Mouse (Mus musculus) T-helper 17 cell (primary cell): ENCODE data around the gene Frmd5.

Experiments
- in situ Hi-C, 2 experiments: fragments of 300-600 bp; cut with MboI, MseI; formaldehyde crosslinking; loops; 1 replicate in 1 of 2; 2 replicates in 1 of 2; pipeline ENCODE4 v1.15.1; 2025; ENCODE audit warnings: high pct_unique_total_duplicates in 2 of 2

The Frmd5 gene

DNA sequence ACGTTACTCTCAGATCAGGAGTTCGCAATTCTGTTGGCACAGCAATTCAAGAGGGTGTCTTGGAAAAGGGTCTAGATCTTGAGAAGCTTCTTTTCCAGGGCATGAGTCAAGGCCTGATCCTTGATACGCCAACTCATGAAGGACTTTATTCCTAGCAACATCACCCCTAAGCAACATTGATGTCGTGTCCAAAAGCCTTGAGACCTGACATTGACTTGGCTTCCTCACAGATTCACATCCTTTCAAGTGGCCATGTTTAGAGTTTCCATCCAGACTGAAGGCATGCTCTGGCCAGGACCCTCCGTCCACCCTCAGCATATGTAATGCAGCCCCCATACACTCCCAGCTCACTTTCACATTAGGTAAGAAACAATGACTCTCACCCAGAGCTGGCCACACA, 45.0 kb downstream of the Frmd5 start:
- in situ Hi-C loops: no loop called here

DNA sequence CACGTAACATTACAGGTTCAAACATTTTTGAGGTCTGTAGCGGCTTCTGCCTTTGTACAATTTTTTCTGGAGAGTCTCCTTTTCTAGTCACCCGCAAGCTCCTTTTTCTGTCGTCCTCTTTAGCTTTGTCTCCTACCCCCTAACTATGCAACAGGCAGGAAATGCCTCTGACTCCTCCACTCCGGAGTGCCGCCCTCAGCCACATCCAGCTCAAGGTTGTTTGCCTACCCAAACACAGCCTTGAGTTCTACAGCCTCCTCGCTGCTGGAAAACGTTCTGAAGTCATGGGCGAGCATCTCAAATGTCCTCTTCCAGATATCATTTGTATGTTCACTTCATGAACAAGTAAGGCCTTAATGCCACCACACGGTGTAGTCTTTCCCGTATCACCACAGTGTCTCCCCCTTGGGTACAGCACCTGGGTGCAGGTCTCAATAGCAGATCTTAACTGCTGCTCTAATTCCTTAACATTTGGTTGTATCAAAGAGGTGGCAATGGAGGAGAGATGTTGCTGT, 45.5 kb downstream of the Frmd5 start:
- in situ Hi-C loops: no loop called here

GRCm38 (mm10) chr2:121760646-121761045, 46.2 kb downstream of the Frmd5 start:
- in situ Hi-C loops: no loop called here

DNA sequence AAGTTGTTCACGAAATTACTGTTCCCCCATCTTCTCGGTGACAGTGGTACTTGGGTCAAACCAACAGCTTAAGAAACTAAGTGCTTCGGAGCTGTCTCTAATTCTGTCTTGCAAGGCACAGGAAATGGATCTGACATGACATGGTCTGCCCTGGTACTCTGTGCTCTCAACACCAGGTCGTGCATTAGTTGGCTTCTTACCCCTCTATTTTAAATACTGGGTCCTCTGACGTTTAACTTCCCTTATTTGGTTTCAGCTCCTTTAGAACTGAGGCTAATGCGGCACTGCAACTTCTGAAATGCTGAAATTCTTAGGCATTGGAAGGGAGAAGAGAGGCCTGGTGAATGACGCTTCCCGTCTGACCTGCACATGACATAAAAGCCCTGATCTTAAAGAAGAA, 48.6 kb downstream of the Frmd5 start:
- in situ Hi-C loops: no loop called here

- in situ Hi-C loops: no loop called here
These were observed 50.6 kb downstream of the Frmd5 start for GRCm38 (mm10) chr2:121756336-121756735.

DNA sequence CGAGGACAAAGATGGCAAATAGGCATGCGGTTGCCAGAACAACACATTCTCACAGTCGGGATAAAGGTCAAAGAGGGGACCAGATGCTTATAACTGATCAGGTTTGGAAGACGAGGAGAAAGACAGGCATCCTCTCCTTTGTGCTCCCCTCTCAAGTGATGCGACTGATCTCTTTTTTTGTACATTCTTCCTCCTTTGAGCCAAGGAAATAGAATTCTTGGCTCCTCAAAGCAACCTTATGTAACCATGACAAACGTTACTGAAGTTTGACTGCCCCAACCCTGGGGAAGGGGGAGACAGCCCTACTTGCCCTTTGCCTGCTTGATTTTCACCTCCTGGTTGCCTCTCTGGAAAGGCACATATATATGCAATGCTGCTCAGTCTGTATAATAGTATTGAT, 51.8 kb downstream of the Frmd5 start:
- in situ Hi-C loops: no loop called here

GRCm38 (mm10) chr2:121750121-121750520, 56.8 kb downstream of the Frmd5 start:
- in situ Hi-C loops: no loop called here

- in situ Hi-C loops: loop anchor here in 1 of 2 experiments (10.0 kb wide), 1 partner anchor 1384 kb away; no protein-coding TSS in a partner anchor
These were observed 65.7 kb downstream of the Frmd5 start for GRCm38 (mm10) chr2:121741151-121741550.

GRCm38 (mm10) chr2:121739410-121739809, 67.5 kb downstream of the Frmd5 start:
- in situ Hi-C loops: no loop called here

GRCm38 (mm10) chr2:121733426-121733825, 73.5 kb downstream of the Frmd5 start:
- in situ Hi-C loops: no loop called here

- in situ Hi-C loops: no loop called here
These were observed 76.4 kb downstream of the Frmd5 start for GRCm38 (mm10) chr2:121730486-121730885.

DNA sequence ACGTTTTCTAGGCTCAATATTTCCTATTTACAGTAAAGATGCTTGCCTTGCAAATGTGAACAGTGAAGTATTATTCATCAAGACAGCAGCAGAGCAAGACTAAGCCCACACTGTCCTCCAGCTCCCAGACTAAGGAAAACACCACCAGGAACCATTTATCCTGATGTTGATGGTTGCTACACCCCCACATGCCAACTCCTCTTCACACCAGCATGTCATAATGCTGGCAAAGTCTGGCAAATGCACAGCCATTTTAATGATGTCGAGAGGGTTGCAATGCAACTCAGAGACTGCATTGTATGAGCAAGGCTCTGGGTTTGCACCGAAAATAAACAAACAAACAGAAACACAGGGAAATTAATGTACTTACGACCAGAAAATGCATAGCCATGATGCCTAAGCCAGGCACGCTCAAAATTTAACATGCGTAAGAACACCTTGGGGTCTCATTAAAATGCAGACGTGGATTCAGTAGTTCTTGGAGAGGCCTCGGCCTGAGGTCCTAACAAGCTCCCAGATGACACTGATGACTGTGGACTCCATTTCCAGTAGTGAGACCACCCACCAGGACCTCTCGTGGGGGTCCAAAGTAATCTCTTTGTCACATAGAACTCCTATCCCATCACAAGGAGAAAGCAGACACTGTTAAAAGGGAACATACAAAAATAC, 77.8 kb downstream of the Frmd5 start:
- in situ Hi-C loops: no loop called here

- in situ Hi-C loops: no loop called here
These were observed 82.0 kb downstream of the Frmd5 start for GRCm38 (mm10) chr2:121724866-121725265.

GRCm38 (mm10) chr2:121723796-121724195, 83.1 kb downstream of the Frmd5 start:
- in situ Hi-C loops: no loop called here

DNA sequence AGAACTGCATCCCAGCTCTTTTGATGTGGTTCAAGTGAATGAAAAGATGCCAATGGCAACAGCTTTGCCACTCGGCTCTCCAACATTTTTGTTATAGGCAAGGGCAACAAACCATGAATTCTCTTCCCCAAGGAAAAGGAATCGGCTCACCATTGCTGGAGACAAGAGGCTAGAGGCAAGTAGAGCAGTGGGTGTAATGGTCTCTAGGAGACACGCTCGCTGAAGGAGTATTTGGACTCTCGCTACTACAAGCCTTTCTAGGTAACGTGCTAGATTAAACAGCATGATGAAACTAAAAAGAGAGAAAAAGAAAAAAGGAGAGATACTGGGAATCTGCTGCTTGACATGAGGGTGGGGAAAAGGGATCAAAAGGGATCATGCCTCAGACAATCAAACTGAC, 87.9 kb downstream of the Frmd5 start:
- in situ Hi-C loops: loop anchor here in 1 of 2 experiments (10.0 kb wide), 1 partner anchor 424 kb away; no protein-coding TSS in a partner anchor

- in situ Hi-C loops: loop anchor here in 1 of 2 experiments (10.0 kb wide), 1 partner anchor 422 kb away; no protein-coding TSS in a partner anchor
These were observed 89.8 kb downstream of the Frmd5 start for GRCm38 (mm10) chr2:121717133-121717532.

DNA sequence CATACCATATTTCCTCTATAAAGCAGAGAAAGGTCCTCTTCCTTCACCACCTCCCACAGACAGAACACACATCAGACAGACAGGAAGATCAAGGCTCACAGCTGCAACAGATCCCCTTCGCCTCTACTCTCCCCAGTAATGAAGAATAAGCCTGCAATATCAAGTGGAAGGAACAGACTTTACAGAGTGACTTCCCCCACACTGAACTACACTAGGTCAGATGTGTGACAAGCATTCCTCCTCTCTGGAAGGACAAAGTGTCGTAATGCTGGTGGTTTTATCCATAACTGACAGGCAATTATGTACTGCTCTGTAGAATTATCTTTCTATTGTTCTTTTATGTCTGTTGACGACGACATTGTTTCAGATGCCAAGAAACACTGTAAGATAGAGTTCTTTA, 93.3 kb downstream of the Frmd5 start:
- in situ Hi-C loops: loop anchor here in 1 of 2 experiments (10.0 kb wide), 1 partner anchor 419 kb away; no protein-coding TSS in a partner anchor

DNA sequence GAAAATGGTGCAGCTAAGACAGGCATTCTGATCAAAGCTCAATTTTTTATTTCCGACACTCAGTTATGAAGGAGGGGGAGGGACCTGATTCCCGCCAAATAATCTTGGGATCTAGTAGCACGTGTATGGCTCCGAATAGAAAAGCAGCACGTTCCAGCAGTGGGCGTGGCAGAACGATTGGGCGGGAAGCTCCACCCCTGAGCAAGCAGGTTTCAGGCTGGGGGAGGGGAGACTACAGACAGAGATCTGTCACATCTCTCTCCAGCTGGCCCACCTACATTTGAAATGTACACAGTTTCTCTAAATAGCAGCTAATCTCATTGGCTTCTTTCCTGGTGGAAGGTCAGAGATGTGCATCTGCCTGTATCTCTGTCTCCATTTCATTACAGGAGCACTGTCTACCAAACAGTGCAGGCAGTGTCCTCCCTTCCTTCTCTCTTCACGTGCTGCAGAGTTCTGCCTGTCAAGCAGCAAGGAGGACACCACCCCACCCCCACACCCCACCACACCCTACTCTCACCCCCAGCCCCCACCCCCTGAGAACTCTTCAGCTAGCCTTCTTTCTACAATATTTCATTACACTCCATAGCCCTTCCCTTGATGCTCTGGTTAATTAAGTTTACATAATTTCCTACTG, 95.0 kb downstream of the Frmd5 start:
- in situ Hi-C loops: loop anchor here in 1 of 2 experiments (10.0 kb wide), 1 partner anchor 417 kb away; no protein-coding TSS in a partner anchor

GRCm38 (mm10) chr2:121709096-121709495, 97.8 kb downstream of the Frmd5 start:
- in situ Hi-C loops: loop anchor here in 1 of 2 experiments (10.0 kb wide), 1 partner anchor 1244 kb away; no protein-coding TSS in a partner anchor

DNA sequence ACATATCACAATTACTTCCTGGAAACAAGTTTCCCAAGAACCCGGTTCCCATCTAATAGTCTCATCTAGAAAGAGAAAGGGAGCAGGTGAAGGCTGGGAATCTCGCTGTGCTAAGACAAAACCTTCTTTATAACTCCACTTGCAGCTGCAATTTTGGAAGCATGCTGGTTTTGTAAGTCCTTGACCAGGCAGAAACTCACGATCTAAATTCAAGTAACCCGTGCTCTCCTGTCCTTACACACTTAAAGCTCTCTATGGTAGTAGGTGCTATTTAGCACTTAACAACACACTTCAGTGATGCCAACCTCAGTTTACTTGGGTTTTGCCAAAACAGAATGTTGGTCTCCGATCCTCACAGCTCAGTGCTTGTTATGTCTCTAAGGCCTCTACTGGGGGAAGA, 99.4 kb downstream of the Frmd5 start:
- in situ Hi-C loops: loop anchor here in 1 of 2 experiments (10.0 kb wide), 1 partner anchor 1243 kb away; no protein-coding TSS in a partner anchor

GRCm38 (mm10) chr2:121705756-121706155, 101.1 kb downstream of the Frmd5 start:
- in situ Hi-C loops: loop anchor here in 1 of 2 experiments (10.0 kb wide), 1 partner anchor 1241 kb away; no protein-coding TSS in a partner anchor

GRCm38 (mm10) chr2:121699331-121699730, 107.6 kb downstream of the Frmd5 start:
- in situ Hi-C loops: loop anchor here in 1 of 2 experiments (10.0 kb wide), 1 partner anchor 125 kb away; no protein-coding TSS in a partner anchor
